Mouse (Mus musculus) lung, postnatal 10 days (tissue): Measurements from ENCODE around the gene Mapk3.

Experiments used
- DNase-seq: peaks from one replicate; pipeline ENCODE4 v3.0.0; 2021

Mapk3 gene

DNA sequence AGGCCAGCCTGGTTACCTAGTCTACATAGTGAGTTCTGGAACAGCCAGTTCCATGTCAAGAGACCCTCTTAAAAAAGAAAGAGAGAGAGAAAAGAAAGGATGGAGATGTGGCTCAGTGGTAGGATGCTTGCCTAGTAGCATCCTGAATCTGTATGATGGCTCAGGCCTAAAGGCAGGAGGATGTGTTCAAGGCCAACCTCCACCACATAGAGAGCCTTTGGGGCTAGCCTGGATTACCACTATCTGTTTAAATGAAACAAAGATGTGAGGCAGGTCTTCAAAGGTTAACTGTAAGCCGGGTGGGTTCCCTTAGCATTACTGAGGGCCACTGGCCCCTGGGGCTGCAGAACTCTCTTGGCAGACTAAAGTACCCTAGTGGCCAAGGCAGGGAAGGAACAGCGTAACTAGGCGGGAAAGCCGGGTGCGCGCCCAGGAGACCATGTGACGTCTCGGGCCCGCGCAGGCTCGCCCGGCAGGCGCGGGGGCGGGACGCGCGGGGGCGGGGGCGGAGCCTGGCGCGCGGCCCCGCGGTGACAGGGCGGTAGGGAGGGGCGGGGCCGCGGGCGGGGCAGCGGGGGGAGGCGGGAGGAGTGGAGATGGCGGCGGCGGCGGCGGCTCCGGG is at the start of gene Mapk3:
Gene Mapk3 (plus strand): TSS at position 552 of the 622 bp plus-strand sequence.
- DNase-seq: peak; percentile 94

DNA sequence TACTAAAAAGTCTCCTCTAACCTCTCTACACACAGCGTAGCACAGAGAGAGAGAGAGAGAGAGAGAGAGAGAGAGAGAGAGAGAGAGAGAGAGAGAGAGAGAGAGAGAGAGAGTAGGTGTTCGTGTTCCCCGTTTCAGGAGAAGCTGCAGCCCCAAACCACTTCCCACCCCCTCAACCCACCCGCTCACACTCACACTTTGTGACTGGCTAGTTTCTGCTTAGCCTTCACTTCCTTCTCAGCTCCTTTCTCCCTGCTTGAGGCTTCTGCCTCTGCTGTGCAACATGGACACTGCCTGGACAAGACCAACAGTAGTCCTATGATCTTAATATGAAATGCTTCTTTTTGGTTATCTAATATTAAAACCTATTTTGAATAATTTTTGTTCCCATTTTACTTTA is 49.1 kb upstream of the Mapk3 start:
- DNase-seq: no peak

DNA sequence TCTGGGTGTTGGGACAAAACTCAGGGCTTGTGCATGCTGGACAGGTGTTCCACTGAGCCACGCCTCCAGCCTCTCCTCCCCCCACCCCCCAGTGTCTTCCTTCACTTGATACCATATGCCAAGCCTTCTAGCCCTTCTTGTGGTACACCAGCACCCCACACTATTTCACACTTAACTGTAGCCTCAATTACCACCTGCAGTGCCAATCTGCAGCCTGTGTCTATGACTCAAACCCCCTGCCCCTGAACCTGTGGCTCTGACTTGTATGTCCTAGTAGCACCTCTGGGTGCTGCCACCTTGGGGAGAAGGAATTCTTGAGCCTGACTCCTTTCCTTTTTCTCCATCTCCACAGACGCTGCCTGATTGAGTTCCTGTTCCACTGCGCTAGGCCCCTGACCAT is 47.5 kb upstream of the Mapk3 start:
- DNase-seq: no peak

DNA sequence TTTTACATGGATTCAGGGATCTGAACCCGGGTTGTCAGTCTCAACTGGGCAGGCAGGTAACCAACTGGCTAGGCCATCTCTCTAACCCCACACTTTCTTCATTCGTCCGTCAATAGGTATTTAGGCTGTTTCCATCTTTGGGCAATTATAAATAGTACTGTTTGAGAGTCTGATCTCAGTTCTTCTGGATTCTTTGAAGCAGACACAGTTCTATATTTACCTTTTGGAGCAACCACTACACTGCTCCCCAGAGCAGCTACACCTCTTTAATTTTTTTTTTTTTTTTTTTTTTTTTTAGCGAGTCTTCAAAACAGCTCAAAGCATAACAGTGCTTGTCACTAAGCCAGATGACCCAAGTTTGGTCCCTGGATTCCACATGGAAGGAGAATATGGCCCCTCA is 43.7 kb upstream of the Mapk3 start:
- DNase-seq: no peak

DNA sequence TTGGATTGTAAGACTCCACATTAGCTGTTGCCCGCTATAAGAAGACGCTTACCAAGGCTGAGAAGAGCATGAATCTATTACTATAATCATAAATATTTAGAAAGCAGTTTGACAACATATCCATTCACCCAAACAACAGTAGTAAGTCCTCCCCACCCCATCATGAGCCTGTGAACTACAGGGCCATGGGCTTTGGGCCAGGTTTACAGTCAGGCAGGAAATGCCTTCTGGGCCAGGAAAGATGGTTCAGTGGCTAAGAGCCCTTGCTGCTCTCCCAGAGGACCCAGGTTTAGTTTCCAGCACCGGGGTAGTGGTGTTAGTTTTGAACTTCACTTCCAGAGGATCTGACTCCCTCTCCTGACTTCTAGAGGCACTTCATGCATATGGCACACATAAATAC is 41.8 kb upstream of the Mapk3 start:
- DNase-seq: peak; percentile 59

DNA sequence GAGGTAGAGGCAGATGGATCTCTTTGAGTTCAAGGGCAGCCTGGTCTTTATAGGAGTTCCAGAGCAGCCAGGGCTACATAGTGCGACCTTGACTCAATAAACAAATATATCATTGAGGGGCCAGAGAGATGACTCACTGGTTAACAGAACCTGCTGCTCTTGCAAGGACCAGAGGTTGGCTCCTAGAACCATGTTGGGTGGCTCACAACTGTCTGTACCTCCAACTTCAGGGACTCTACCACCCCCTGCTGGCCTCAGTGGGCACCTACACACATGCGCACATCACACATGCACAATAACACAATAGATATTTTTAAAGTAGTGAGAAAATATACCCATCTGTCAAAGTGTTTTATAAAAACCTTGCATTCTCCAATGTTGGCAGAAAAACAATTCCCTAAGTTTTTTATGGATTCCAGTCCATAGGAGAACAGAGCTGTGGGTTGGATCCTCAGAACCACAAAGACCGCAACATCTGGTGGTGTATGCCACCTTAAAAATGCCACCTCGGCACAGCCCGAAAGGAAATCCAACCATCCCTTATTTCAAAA is 40.5 kb upstream of the Mapk3 start:
- no peak for DNase-seq

DNA sequence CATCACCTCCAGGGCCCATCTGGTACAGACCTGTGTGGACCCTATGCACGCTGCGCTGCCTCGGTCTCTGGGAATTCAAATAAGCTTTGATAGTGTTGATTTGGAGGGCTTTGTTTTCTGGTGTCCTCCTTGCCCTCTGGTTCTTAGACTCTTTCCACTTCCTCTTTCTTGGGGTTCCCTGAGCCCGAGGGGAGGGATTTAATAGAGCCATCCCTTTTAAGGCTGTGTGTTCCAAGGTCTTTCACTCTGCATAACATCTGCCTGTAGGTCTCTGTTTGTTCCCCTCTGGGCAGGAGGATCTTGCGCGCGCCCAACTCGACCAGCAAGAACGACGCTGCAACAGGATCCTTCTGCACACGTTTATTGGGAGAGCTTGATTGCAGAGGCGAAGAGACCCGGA is 37.8 kb upstream of the Mapk3 start:
- no peak for DNase-seq

DNA sequence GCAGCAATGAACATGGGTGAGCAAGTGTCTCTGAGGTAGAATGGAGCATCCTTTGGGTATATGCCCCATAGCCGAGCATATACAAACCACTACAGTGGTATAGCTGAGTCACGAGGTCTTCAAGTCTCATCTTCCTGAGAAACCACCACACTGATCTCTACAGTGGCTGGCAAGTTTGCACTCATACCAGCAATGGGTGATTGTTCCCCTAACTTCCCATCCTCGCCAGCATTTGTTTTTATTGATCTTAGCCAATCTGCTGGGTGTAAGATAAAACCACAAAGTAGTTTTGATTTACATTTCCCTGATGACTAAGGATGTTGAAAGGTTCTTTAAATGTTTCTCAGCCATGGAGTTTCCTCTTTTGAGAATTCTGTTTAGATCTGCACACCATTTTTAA is 34.3 kb upstream of the Mapk3 start:
- no peak for DNase-seq

DNA sequence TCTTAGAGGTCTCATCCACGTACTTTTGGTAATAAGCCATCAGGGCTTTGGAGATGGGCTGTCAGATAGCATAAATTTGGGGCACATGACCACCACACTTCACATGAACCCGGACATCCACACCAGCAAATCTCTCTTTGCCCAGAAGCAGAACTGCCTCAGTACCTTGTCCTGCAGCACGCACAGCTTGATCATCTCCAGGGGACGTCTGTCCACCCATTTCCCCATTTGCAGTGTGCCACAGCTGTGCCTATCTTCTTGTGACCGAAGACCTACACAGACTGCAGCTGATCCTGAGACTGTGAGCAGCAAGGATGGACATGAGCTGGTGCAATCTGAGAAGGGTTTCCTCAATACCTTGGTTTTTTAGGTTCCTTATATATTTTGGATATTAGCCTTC is 33.7 kb upstream of the Mapk3 start:
- DNase-seq: no peak

DNA sequence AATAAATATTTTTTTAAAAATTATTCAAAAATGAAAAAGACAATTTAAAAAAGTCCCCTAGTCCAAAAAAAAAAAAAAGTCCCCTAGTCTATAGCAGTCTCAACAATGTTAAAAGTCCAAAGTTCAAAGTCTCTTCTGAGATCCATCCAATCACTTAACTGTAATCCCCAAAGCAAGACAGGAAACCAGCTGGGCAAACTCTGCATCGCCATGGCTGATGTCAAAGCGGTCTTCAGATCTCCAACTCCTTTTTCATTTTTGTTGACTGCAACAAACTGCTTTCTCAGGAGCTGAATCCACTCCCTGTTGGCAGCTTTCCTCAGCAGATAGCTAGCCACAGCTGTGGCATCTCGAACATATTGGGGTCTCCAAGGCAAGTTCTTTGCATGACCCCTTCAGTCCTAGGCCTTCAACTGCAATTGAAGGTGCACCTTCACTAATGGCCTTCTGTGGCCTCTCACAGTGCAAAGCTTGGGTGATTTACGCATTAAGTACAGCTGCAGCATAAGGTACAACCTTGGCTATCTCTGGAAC is 29.1 kb upstream of the Mapk3 start:
- DNase-seq: peak; percentile 68

DNA sequence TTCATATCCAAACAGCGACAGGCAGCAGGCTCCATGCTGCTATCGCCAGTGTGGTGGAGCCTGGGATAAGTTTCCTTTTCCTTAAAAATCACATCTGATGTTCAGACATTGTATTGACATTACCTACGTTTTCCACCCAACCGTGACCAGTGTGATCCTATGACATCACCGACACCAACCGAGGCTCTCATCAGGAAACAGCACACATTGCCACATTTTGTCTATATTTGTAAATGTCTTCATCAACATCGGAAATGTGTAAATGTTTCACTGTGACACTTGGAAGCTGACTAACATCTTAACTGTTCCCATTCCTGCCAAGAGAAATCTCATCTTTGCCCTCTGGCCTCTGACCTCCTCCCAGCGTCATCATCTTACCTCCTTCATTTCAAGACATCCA is 23.3 kb upstream of the Mapk3 start:
- no peak for DNase-seq

DNA sequence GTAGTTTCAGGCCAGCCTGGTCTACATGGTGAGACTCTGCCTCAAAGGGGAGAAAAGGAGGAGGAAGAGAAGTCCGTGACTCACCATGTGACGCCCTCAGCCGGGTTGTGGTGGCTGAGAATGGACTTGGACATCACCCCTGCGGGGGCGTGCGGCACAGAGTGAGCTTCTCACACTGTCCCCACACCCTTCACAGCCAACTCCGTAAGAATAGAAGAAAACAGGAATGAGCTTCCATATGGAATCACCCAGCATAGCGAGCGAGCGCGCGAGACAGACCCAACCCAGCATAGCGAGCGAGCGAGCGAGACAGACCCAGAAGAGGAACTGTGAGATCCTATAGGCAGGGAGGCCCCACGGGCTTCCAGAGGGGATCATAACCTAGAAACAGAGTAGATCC is 19.9 kb upstream of the Mapk3 start:
- no peak for DNase-seq

DNA sequence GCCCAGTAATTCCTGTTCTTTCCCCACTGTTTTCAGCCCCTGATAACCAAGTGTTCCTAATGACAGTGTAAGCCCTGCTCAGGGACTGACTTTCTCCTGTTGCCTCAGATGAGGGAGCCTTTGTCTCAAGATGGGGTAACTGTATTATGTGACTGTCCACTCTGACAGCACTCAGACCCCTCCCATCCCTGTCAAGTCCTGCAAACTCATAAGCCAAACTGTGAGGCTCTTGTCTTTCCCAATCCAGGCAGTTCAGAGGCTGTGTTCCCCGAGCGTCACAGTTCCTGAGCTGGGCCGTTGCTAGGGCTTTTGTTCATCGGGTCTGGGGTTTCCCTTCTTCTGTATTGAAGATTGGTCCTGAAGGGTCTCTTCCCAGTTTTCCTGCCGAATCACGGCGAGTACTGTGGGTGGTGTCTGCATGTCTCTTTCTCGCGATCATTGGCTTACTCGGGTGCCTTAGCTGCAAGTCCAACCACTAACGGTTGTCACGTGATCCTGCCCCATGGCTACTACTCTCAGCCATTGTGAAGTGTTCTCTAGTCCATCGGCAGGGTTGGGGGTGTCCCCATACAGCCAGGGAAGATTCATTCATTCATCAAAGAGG is 19.2 kb upstream of the Mapk3 start:
- DNase-seq: no peak

DNA sequence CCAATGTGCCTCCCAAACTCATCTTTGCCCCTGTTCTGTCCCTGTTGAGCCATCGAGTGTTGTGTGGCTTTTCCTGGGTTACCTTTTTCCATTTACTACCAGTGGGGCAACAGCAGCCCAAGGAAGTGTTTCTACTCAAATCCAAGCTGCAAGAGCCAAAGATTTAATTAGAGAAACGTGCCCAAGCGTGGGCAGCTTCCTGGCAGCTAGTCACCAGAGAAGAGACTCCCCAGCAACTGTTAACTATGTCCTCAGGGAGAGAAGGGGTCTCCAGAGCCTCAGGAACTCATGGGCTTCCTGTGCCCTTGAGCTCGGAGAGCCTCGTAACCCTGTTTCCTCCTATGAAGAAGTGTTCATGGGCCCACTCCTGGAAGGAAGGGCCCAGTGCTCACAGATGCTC is 18.4 kb upstream of the Mapk3 start:
- DNase-seq: no peak

DNA sequence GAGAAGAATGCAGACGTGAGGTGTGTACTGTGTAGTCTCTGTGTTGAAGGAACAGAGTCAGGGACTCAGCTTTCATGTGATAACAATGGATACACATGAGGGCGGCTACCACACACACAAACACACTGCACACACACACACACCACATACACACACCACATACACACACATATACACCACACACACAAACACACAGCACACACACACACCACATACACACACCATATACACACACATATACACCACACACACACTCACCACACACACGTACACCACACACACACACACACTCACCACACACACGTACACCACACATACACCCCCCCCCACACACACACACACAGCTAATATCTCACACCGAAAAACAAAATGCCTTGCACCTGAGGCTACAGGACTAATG is 17.9 kb upstream of the Mapk3 start:
- no peak for DNase-seq

DNA sequence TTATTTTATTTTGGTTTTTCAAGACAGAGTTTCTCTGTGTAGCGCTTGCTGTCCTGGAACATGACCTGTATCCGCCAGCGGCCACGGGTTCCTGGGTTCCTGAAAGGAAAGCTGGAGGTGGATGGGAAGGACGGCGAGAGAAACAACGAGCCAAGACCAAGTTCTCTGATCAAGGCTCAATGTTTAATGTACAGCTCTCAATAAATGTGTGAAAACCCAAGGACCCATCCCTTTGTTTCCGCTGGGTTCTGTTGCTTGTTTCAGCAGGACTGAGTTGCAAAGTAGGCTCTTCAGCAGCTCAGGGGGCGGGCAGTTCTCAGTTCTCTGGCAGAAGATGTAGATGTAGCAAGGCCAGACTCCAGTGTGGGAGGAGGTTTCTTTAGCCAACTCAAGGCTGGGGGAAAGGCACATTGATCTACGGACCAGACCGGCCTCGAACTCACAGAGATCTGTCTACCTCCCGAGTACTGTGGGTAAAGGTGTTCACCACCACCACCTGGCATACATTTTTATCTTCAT is 17.4 kb upstream of the Mapk3 start:
- no peak for DNase-seq

DNA sequence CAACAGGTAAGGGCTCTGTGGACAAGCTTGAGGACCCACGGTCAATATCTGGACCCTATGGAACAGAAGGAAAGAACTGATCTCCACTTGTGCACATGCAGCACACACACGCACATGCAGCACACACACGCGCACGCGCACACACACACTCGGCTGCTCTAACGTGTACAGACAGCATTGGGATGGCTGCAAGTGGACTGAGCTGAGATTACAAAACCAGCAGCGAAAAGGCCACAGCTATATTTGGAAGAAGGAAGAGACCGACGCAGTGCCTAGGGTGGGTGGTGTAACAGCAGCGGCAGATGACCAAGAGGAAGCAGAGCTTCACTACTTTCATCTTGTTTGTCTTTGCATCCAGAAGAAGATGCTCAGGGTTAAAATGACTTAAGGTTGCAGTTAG is 13.3 kb upstream of the Mapk3 start:
- no peak for DNase-seq

DNA sequence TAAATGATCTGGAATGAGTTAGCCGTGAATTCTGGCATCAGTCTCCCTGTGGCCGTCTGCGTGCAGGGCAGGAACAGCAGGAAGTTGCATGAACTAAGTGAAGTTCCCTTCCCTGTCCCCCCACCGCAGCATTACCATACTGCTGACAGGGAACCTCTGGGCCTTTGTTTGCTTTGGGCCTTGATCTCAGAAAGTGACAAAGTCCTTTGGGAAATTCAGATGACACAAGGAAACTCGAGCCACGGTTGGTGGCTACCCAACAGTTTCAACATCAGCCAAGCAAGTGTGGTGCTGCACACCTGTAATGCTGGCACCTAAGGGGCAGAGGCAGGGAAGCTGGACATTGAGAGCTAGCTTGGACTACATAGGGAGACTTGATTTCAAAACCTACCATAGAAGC is 12.6 kb upstream of the Mapk3 start:
- no peak for DNase-seq

DNA sequence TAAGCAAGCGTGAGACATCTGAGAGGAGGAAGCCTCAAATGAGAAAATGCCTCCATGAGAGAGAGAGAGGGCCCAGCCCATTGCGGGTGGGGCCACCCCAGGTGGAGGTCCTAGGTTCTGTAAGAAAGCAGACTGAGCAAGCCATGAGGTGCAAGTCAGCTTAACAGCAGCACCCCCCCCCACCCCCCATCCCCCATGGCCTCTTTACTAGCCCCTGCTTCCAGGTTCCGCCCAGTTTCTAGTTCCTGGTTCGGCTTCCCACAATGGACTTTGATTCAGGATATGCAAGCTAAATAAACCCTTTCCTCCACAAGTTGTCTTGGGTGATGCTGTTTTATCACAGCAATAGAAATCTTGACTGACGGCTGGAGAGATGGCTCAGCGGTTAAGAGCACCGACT is 10.6 kb upstream of the Mapk3 start:
- DNase-seq: no peak

DNA sequence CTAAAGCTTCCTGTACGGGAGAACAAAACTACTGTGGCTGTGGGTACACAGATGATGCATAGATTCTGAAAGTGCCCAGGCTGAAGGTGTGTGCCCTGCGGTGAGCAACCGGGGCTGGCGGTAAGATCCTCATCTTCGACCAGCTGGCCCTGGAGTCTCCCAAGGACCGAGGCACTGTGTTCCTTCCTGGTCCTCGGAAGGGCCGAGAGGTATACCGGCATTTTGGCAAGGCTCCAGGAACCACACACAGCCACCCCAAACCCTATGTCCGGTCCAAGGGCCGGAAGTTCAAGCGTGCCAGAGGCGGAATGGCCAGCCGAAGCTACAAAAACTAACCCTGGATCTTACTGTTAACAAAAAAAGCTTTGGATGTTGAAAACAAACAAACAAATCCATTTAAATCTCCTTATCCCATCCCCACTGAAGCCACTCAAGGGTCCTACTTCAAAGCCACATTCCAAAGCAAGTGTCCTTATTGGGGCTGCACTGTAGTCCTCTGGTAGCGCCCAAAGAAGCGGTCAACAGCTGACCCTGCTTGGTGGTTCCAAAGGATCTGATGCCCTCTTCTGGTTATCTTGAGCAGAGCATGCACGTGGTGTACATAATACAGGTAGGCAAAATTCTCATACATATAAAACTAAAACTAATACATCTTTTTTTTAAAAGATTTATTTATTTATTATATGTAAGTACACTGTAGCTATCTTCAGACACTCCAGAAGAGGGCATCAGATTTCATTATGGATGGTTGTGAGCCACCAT is 9.6 kb upstream of the Mapk3 start:
- no peak for DNase-seq

DNA sequence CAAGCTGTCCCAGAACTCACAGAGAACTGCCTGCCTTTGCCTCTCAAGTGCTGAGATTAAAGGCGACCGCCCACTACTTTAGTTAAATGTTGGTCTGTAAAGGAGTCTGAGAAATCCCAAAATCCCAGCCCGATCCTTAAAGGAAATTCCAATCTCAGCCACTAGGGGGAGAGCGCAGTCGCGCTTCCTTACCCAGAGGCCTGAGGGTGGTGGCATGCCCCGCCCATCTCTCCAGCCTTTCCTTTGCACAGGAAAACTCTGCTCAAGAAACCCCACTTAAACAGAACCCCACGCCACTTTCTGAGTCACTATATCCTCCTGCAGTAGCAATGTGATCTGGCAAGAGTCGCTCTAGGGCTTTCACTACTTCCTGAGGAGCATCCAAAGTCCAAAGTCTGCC is 4.5 kb upstream of the Mapk3 start:
- peak; percentile 93 for DNase-seq

DNA sequence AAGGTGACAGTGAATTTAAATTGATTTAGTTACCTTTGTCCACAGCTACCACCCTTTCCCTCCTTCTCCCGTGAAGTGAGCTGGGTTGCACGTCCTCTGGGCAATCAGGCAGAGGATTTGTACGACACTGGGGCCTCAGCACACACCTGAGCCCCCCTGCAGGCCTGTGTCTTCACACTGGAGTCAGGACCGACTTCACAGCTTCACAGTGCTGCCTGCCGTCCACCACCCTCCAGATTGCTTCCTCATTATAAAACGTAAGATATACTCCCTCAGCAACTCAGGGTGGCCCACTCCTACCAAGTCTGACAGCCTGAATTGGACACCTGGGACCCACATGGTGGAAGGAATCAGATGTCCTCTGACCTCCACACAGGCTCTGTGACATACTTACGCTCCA is 862 bp upstream of the Mapk3 start:
- DNase-seq: no peak

DNA sequence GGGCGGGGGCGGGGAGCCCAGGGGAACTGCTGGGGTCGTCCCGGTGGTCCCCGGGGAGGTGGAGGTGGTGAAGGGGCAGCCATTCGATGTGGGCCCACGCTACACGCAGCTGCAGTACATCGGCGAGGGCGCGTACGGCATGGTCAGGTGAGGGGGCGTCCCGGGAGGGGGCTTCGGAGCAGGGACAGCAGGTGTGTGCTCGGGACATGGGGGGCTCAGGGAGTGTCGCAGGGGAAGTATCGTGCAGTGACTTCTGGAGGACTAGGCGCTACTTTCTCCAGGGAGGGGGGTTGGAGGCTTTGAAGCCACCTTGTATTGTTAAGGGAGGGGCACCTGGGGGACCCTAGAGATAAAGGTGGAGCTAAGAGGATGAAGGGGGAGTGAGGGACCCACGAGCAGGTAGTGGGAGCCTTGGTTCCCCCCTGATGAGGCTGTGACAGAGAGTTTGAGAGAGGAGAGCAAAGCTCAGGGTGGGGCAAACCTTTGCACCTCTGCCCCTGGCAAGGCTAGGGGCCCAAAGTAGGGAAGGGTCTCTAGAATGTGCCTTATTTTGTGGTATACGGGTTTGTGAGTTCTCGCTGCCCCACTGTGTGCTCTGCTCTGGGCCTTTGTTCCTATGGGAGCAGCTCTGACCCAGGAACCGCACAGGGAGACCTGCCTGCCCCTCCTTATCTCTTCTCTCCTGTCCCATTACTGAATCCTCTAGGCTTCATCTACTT is 430 bp downstream of the Mapk3 start:
- no peak for DNase-seq
